Mouse (Mus musculus) adrenal gland, postnatal 14 days (tissue): ENCODE measurements at regions not wholly inside any gene's neighbourhood (a gene's known extent, or its start where the extent isn't known, plus 50 kb on each side); places are given as distances from the start of the nearest gene placed in this dataset.

ENCODE experiments used
- DNase-seq: peaks from one replicate; pipeline ENCODE4 v3.0.0; 2021; ENCODE audit warnings: mixed read lengths

- DNase-seq: no peak
These were observed 118.7 kb upstream of the Tmem45b start for GRCm38 (mm10) chr9:31582947-31583346.

- DNase-seq: peak; percentile 16
These were observed 114.4 kb upstream of the Tmem45b start for GRCm38 (mm10) chr9:31578506-31579173.

GRCm38 (mm10) chr9:31577066-31577465, 112.8 kb upstream of the Tmem45b start:
- peak; percentile 69 for DNase-seq

GRCm38 (mm10) chr9:31567029-31567428, 102.8 kb upstream of the Tmem45b start:
- DNase-seq: no peak

- DNase-seq: no peak
These were observed 102.2 kb upstream of the Tmem45b start for GRCm38 (mm10) chr9:31566257-31567007.

- peak; percentile 68 for DNase-seq
These were observed 100.9 kb upstream of the Tmem45b start for GRCm38 (mm10) chr9:31564996-31565773.

GRCm38 (mm10) chr9:31563541-31563940, 99.3 kb upstream of the Tmem45b start:
- DNase-seq: no peak

GRCm38 (mm10) chr9:31560226-31560556, 95.9 kb upstream of the Tmem45b start:
- DNase-seq: no peak

GRCm38 (mm10) chr9:31559506-31560225, 95.4 kb upstream of the Tmem45b start:
- DNase-seq: peak; percentile 82

GRCm38 (mm10) chr9:31543691-31544052, 79.4 kb upstream of the Tmem45b start:
- no peak for DNase-seq

GRCm38 (mm10) chr9:31542909-31543690, 78.8 kb upstream of the Tmem45b start:
- DNase-seq: peak; percentile 91

GRCm38 (mm10) chr9:31541615-31542191, 77.4 kb upstream of the Tmem45b start:
- DNase-seq: peak; percentile 29

GRCm38 (mm10) chr9:31538458-31539210, 74.4 kb upstream of the Tmem45b start:
- no peak for DNase-seq

- no peak for DNase-seq
These were observed 64.8 kb upstream of the Tmem45b start for GRCm38 (mm10) chr9:31529021-31529420.

- DNase-seq: no peak
These were observed 63.0 kb upstream of the Tmem45b start for GRCm38 (mm10) chr9:31527216-31527615.
